In the genomic region with DNA sequence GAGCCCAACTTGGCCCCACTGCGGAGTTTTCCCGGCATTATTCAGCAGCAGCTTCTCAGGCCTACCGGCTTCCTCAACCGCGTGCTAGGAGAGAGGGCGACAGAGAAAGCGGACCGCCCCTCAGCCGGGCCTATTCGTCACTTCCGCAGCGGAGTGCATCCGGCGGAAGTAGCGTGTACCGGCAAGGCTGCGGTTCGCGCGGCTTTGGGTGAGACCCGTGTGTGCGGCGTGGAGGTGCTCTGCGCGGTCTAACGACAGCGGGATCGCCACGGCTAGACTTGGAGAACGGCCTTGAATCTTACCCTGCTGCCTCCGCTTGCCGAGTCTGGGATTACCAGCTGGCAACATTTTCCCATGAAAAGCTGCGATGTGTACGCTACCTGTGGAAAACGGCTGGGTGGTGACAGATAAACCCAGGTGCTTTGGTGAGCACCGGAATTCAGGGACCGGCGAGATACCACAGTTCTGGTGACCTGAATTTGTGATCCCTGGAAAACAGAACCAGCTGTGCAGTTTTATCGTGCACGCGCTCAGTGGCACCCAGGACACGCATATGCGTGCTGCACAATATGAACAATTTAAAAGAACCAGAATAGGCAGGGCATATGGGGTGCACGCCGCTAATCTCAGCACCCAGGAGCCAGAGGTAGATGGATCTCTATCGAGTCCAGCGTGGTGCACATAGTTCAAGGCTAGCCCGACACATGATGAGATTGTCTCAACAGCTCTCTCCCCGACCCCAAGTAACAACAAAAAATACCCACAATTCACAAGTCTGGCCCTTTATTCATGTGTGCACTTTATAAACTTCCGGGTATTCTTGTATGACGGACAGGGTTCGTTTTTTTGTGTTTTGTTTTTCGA, we compare ENCODE assay signal across 8 mouse cellular contexts. TPM values are rescaled to one million over a fixed set of nuclear protein-coding genes. Genes with fewer than 3 reads are reported as not detected.
A peak's percentile ranks its signal among the peaks of the same experiment; 100 is the strongest.
DNase-seq lines count a peak whose midpoint lies in the region; ATAC-seq and TF ChIP-seq lines count a peak whose summit lies in the region.

A gene (minus strand): TSS at position 105 of the 864 bp plus-strand sequence.

- TF ChIP-seq POLR2A in CH12.LX (IDR thresholded peaks at IDR 0.05; ENCODE audit: low read depth, low read length), result peak; percentile 98
- peak; percentile 99 for TF ChIP-seq POLR2A in testis, adult 2 months (IDR thresholded peaks at IDR 0.05; ENCODE audit: control insufficient read depth, low read depth, low read length)

- dilution Hi-C loops in CH12.LX (cut with MboI; ENCODE audit: extremely low pct_ligation_motif_present, extremely low pct_unique_long_range_greater_than_20kb, low sequenced_read_pairs), result no loop called here

- H3K4me3 ChIP-seq in CH12.LX (replicated peaks in 1 of 3; ENCODE audit: low read depth in 2 of 3, low read length in 2 of 3, poor library complexity in 1 of 3), result peak within 1 kb of the TSS; percentile 71 to 95 (median 77)
- peak within 1 kb of the TSS; percentile 93 for H3K4me3 ChIP-seq in forebrain, embryonic 12.5 days (replicated peaks)
- peak within 1 kb of the TSS; percentile 88 for H3K4me3 ChIP-seq in heart, postnatal 0 days (ENCODE audit: low read depth, low read length)
- H3K4me3 ChIP-seq in liver, embryonic 16.5 days (ENCODE audit: low read depth, low read length), result peak within 1 kb of the TSS; percentile 71
- H3K4me3 ChIP-seq in neural tube, embryonic 13.5 days, result peak within 1 kb of the TSS; percentile 98
- H3K4me3 ChIP-seq in testis, adult 2 months (ENCODE audit: control insufficient read depth, low read depth, low read length), result peak within 1 kb of the TSS; percentile 89

- 6% methylated on average over 53 of the region's 53 CpGs for WGBS in forebrain, embryonic 12.5 days
- WGBS in heart, postnatal 0 days, result 4% methylated on average over 53 of the region's 53 CpGs
- 1% methylated on average over 53 of the region's 53 CpGs for WGBS in liver, embryonic 16.5 days (ENCODE audit: insufficient replicate concordance)
- WGBS in neural tube, embryonic 13.5 days, result 6% methylated on average over 53 of the region's 53 CpGs

- no peak for TF ChIP-seq CTCF in CH12.LX (conservative IDR thresholded peaks at IDR 0.05 in 1 of 2, IDR thresholded peaks at IDR 0.05 in 1 of 2; ENCODE audit: low read depth in 2 of 2, low read length in 2 of 2)
- no peak for TF ChIP-seq CTCF in heart, postnatal 0 days (IDR thresholded peaks at IDR 0.05; ENCODE audit: low read depth)
- peak; percentile 8; the same call in 1 of the 2 replicates for TF ChIP-seq CTCF in testis, adult 2 months (IDR thresholded peaks at IDR 0.05; ENCODE audit: control insufficient read depth, insufficient read depth, insufficient replicate concordance, low read depth, low read length)

- peaks cover 45% of the 10 kb centered on the region for H3K79me2 ChIP-seq in CH12.LX (replicated peaks; ENCODE audit: control insufficient read depth, extremely low read depth, insufficient read depth, poor library complexity, severe bottlenecking)

- H3K27ac ChIP-seq in CH12.LX (ENCODE audit: insufficient read depth, low read depth), result peak within 1 kb of the TSS; percentile 62
- H3K27ac ChIP-seq in forebrain, embryonic 12.5 days, result peak within 1 kb of the TSS; percentile 71
- peak within 1 kb of the TSS; percentile 87 for H3K27ac ChIP-seq in heart, postnatal 0 days (ENCODE audit: low read depth)
- H3K27ac ChIP-seq in liver, embryonic 16.5 days (ENCODE audit: low read length), result peak within 1 kb of the TSS; percentile 35; the same call in 1 of the 2 replicates
- H3K27ac ChIP-seq in neural tube, embryonic 13.5 days (replicated peaks), result peak within 1 kb of the TSS; percentile 77
- H3K27ac ChIP-seq in testis, adult 2 months (ENCODE audit: control insufficient read depth, insufficient read depth, low read depth, low read length), result peak within 1 kb of the TSS; percentile 98

- peaks cover 6 to 23% of the 10 kb centered on the region in 2 experiments for H3K4me1 ChIP-seq in CH12.LX (ENCODE audit: control insufficient read depth in 1 of 2, insufficient read depth in 2 of 2)
- H3K4me1 ChIP-seq in forebrain, embryonic 12.5 days, result peaks cover 19% of the 10 kb centered on the region
- H3K4me1 ChIP-seq in heart, postnatal 0 days (ENCODE audit: control insufficient read depth, insufficient read depth), result peaks cover 5% of the 10 kb centered on the region; the same call in 1 of the 2 replicates
- peaks cover 22% of the 10 kb centered on the region for H3K4me1 ChIP-seq in liver, embryonic 16.5 days (ENCODE audit: control insufficient read depth, low read depth, low read length)
- H3K4me1 ChIP-seq in neural tube, embryonic 13.5 days (replicated peaks), result peaks cover 32% of the 10 kb centered on the region
- H3K4me1 ChIP-seq in testis, adult 2 months (ENCODE audit: control insufficient read depth, insufficient read depth, low read length), result peaks cover 3% of the 10 kb centered on the region; the same call in 1 of the 2 replicates

- in situ Hi-C loops in CH12.LX (cut with MboI; ENCODE audit: low pct_ligation_motif_present, low pct_unique_long_range_greater_than_20kb, low sequenced_read_pairs), result no loop called here

- H3K9ac ChIP-seq in CH12.LX (ENCODE audit: insufficient read depth, low read depth), result peak within 1 kb of the TSS; percentile 84
- H3K9ac ChIP-seq in forebrain, embryonic 12.5 days, result peak within 1 kb of the TSS; percentile 82
- peak within 1 kb of the TSS; percentile 64 for H3K9ac ChIP-seq in heart, postnatal 0 days (replicated peaks; ENCODE audit: low read depth, low read length)
- peak within 1 kb of the TSS; percentile 54 for H3K9ac ChIP-seq in liver, embryonic 16.5 days (ENCODE audit: low read depth, low read length)
- peak within 1 kb of the TSS; percentile 76 for H3K9ac ChIP-seq in neural tube, embryonic 13.5 days

- ATAC-seq in forebrain, embryonic 12.5 days (ENCODE audit: low FRiP score), result peak; percentile 98
- peak; percentile 97 for ATAC-seq in heart, postnatal 0 days (ENCODE audit: insufficient read depth, low read depth)
- ATAC-seq in liver, embryonic 16.5 days (ENCODE audit: low read depth), result peak; percentile 95
- peak; percentile 98 for ATAC-seq in neural tube, embryonic 13.5 days (ENCODE audit: low read depth)

- H3K9me3 ChIP-seq in CH12.LX (replicated peaks; ENCODE audit: low read length), result no peaks in the 10 kb centered on the region
- no peaks in the 10 kb centered on the region for H3K9me3 ChIP-seq in forebrain, embryonic 12.5 days
- H3K9me3 ChIP-seq in heart, postnatal 0 days (replicated peaks; ENCODE audit: control insufficient read depth, low read length), result no peaks in the 10 kb centered on the region
- no peaks in the 10 kb centered on the region for H3K9me3 ChIP-seq in liver, embryonic 16.5 days (replicated peaks; ENCODE audit: control insufficient read depth, low read length)
- H3K9me3 ChIP-seq in neural tube, embryonic 13.5 days, result no peaks in the 10 kb centered on the region

- H3K4me2 ChIP-seq in CH12.LX (ENCODE audit: insufficient read depth, low read depth, poor library complexity, severe bottlenecking), result peak within 1 kb of the TSS; percentile 95
- peak within 1 kb of the TSS; percentile 95 for H3K4me2 ChIP-seq in forebrain, embryonic 12.5 days
- H3K4me2 ChIP-seq in heart, postnatal 0 days (ENCODE audit: low read depth, low read length), result peak within 1 kb of the TSS; percentile 99
- H3K4me2 ChIP-seq in liver, embryonic 16.5 days (ENCODE audit: low read depth, low read length), result peak within 1 kb of the TSS; percentile 99
- peak within 1 kb of the TSS; percentile 92 for H3K4me2 ChIP-seq in neural tube, embryonic 13.5 days

- TF ChIP-seq EP300 in CH12.LX (IDR thresholded peaks at IDR 0.05; ENCODE audit: low read length), result no peak
- TF ChIP-seq EP300 in heart, postnatal 0 days (IDR thresholded peaks at IDR 0.05; ENCODE audit: low read depth), result peak; percentile 70; the same call in 1 of the 2 replicates

- no peak for TF ChIP-seq RAD21 in CH12.LX (IDR thresholded peaks at IDR 0.05; ENCODE audit: low read depth, low read length)

- H3K36me3 ChIP-seq in CH12.LX (replicated peaks in 1 of 2; ENCODE audit: control insufficient read depth in 1 of 2, insufficient read depth in 1 of 2, low read length in 1 of 2), result peaks cover 14 to 16% of the 10 kb centered on the region in 2 experiments
- H3K36me3 ChIP-seq in forebrain, embryonic 12.5 days (replicated peaks), result peaks cover 14% of the 10 kb centered on the region
- H3K36me3 ChIP-seq in heart, postnatal 0 days (replicated peaks; ENCODE audit: control insufficient read depth, insufficient read depth, low read length), result peaks cover 12% of the 10 kb centered on the region
- peaks cover 7% of the 10 kb centered on the region for H3K36me3 ChIP-seq in liver, embryonic 16.5 days (ENCODE audit: control insufficient read depth, insufficient read depth)
- peaks cover 13% of the 10 kb centered on the region for H3K36me3 ChIP-seq in neural tube, embryonic 13.5 days
- peaks cover under 1% of the 10 kb centered on the region; the same call in 1 of the 2 replicates for H3K36me3 ChIP-seq in testis, adult 2 months (ENCODE audit: control insufficient read depth, insufficient read depth, low read length)

- peak; percentile 94 for DNase-seq in CH12.LX (ENCODE audit: extremely low read depth)
- DNase-seq in c-Kit-positive CD71-positive TER-119-negative erythroid progenitor cells, embryonic 14.5 days (ENCODE audit: low read depth), result peak; percentile 88
- peak; percentile 89 for DNase-seq in heart, postnatal 0 days (ENCODE audit: low spot score)
- peak; percentile 93 to 94 for DNase-seq in kidney, postnatal 4 days

- no peaks in the 10 kb centered on the region for H3K27me3 ChIP-seq in CH12.LX (replicated peaks)
- no peaks in the 10 kb centered on the region for H3K27me3 ChIP-seq in forebrain, embryonic 12.5 days
- H3K27me3 ChIP-seq in heart, postnatal 0 days (ENCODE audit: control insufficient read depth, insufficient read depth, low read length), result no peaks in the 10 kb centered on the region
- H3K27me3 ChIP-seq in liver, embryonic 16.5 days (ENCODE audit: control insufficient read depth, insufficient read depth, low read depth, low read length), result no peaks in the 10 kb centered on the region
- H3K27me3 ChIP-seq in neural tube, embryonic 13.5 days, result no peaks in the 10 kb centered on the region
- no peaks in the 10 kb centered on the region for H3K27me3 ChIP-seq in testis, adult 2 months (ENCODE audit: control insufficient read depth, insufficient read depth, low read length)

TF ChIP-seq in CH12.LX, 34 proteins besides CTCF, POLR2A, EP300 and RAD21 (continues in another document):
- TF ChIP-seq NELFE (IDR thresholded peaks at IDR 0.05; ENCODE audit: low read depth, low read length) (peak; percentile 96; the same call in 1 of the 2 replicates), ZC3H11A (IDR thresholded peaks at IDR 0.05; ENCODE audit: low read depth, low read length) (no peak)

RNA-seq across cellular contexts. Expression of the gene that starts here (rescaled TPM):
- total RNA-seq in CH12.LX (2012; rRNA removed) (145 and 208 TPM in 2 replicates), CH12.LX (2014; rRNA removed) (110 and 114 TPM in 2 replicates)
- polyA plus RNA-seq in CH12.LX (2012; ENCODE audit: insufficient read length, low read depth), result 327 and 354 TPM in 2 replicates
- polyA plus RNA-seq in forebrain, embryonic 12.5 days (2016; fragmentation: Nextera tagmentation; extraction: Ambion mirVana), result 32.6 and 33.3 TPM in 2 replicates
- total RNA-seq in heart, postnatal 0 days (2014; rRNA removed; ENCODE audit: low replicate concordance), result 11.4 and 12.1 TPM in 2 replicates
- 7.2 and 8.8 TPM in 2 replicates for polyA plus RNA-seq in heart, postnatal 0 days (2015; fragmentation: Nextera tagmentation; extraction: Ambion mirVana)
- 9.6 and 10.3 TPM in 2 replicates for polyA plus RNA-seq in liver, embryonic 16.5 days (2015; fragmentation: Nextera tagmentation; extraction: Ambion mirVana)
- polyA plus RNA-seq in neural tube, embryonic 13.5 days (2015; fragmentation: Nextera tagmentation; extraction: Ambion mirVana), result 14.9 and 17.1 TPM in 2 replicates
- polyA plus RNA-seq in testis, adult 2 months (2012; rRNA removed), result 15.7 and 18.1 TPM in 2 replicates

Comparison
In these comparisons a context has a peak if more than half of its experiments do, and no peak if none do; other contexts are left out.
1. Peak in every context shown above with its lines: DNase-seq, ATAC-seq, H3K4me3 ChIP-seq and H3K27ac ChIP-seq.
2. H3K27ac ChIP-seq: peak in every context shown above with its lines; median percentile 98 in testis, adult 2 months; 87 in heart, postnatal 0 days; 77 in neural tube, embryonic 13.5 days; 71 in forebrain, embryonic 12.5 days; 62 in CH12.LX; 35 in liver, embryonic 16.5 days.